Mouse (Mus musculus) lung, postnatal 10 days (tissue): ENCODE results near the gene Frmd7.

ENCODE experiments used
- DNase-seq: peaks from one replicate; pipeline ENCODE4 v3.0.0; 2021

Gene Frmd7

GRCm38 (mm10) chrX:50942610-50943009 lies at the start of gene Frmd7:
Frmd7 (minus strand) TSS chrX:50942710.
- DNase-seq = no peak

- DNase-seq = no peak
Observed at GRCm38 (mm10) chrX:50991324-50991723, 48.8 kb upstream of the Frmd7 start.

GRCm38 (mm10) chrX:50989940-50990339 lies 47.4 kb upstream of the Frmd7 start:
- DNase-seq = no peak

DNA sequence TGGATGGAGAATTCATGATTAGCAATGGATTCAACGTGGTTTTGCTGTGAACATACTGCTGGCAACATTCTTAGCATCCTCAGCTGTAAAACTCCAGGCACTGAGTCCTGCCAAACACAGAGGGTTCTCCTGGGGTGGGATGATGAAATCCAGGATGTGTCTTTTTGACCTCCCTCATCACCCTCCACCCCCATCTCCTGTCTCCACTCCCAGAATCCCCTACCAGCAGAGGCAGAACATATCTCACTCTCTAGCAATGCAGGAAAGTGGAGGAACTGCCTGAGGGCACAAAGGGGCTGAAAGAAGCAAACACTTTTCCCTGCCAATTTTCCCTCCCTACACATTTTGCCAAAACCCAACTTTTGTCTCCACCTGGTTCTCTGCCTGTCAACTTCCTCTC lies 46.1 kb upstream of the Frmd7 start:
- DNase-seq = no peak

DNA sequence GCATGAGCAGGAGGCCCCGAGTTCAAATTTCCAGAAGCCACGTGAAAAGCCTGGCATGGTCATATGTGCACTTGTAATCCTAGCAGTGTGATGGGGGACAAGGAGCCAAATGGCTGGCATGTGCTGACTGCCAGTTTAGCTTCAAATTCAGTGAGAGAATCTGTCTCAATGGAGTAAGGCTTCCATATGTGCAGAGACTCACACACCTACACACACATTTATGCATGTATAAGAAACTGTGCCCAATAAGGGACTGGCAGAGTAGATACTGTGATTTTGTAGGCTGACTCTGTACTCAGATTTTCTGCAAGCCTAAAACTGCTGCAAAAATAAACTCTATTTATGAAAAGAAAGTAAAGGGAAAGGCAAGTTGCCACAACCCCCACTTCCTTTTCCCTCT lies 35.9 kb upstream of the Frmd7 start:
- DNase-seq = no peak

DNA sequence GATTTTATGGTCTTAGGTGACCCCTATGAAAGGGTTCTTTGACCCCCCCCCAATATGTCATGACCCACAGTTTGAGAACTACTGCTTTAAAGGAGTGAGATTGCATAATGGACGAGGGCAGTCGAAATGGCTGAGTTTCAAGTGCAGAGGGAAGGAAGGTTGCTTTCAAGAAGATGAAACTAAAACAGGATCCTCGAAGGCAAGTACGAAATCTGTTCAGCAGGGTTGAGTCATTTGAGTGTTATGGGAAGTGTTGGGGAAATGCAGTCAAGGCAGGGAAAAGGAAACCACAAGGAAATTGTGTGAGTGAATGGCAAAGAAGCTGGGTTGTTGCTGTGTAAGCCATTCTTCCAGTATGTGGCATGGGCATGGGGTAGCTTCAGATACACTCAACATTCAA lies 29.6 kb upstream of the Frmd7 start:
- no peak for DNase-seq

DNA sequence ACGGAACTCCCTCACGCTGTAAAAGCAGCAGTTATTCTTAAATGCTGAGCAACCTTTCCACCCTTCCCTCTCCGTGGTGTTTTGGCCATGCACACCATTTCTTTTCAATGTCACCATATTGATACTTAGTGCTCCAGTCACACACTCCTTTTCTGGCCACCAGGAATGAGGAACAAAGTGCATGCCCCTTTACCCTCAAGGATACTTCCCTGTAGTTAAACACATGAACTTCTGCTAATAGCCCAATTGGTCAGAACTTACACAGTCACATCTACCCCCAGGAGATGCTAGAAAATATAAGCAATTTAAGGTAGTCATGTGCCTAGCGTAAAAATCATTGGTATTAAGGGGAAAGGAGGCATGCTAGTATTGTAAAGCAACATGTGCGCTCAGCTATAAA lies 27.4 kb upstream of the Frmd7 start:
- DNase-seq = no peak

DNA sequence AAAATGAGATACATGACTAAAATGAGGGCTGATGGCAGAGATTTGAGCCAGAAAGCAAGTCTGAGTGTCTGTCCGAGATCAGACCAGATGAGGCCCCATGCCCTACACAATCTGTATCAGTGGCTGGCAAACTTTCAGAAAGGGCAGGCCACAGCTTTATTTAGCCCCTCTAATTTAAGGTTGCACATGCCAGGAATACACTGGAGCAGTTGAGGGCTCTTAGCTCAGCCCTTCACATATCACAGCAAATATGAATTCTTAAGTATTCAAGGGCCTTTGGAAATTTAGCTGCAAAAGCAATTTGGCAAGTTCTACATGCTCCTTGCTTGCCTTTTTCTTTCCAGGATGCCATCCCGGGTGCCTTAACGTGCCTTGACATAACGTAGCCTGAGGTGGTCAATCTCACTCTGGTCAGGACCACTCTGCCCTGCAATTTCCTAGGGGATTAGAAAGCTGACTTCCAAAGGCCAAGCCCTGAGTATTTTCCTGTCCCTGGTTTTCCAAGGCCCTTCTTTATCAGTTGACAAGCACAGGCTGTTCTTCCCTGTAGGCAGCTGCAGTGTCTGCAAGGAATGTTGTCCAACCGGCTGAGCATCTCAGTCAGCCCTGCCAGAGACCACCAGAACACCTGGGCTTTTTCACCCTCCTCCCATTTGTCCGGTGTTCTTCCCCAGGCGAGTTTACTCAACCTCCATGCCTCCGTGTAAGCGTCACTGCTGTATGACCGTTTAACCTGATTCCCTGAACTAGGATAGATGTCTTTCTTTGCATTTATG lies 25.8 kb upstream of the Frmd7 start:
- peak; percentile 8 for DNase-seq

GRCm38 (mm10) chrX:50965157-50965556 lies 22.6 kb upstream of the Frmd7 start:
- no peak for DNase-seq

DNA sequence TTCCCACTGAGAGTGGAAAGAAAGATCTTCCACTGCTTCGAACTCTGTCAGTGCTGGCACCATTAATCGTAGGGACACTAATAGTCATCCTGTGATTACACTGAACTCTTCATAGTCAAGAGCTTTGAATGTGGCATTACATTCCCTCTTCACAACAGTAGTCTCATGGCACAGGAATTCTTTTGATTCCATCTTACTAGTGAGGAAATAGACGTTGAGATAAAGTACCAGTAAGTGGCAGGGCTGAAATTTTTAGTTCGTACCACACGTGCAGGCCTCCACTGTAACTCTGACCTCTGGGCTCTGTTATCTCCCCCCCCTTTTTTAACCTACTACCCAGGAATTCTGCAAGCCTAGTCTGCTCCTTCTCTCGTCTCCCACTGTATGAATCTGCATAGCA lies 20.4 kb upstream of the Frmd7 start:
- DNase-seq = no peak

DNA sequence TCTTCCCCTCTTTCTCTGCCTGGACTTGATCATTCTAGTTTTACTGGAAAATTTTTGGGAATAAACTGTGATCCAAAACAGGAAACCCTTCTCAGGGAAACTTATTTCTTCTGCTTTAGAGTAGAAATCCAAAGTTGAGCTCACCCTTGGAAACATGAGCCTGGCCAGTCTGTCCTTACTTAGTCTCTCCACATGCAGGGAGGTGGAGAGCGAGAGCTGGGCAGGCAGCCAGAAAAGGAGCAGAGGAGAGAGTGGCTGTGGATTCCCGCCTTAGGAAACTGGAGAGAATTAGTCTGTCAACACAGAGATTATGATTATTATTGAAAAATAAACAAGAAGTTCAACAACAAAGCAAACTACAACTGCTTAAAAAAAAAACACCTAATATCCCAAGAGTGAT lies 6.1 kb upstream of the Frmd7 start:
- peak; percentile 52 for DNase-seq

- DNase-seq = no peak
Observed at GRCm38 (mm10) chrX:50948116-50948515, 5.6 kb upstream of the Frmd7 start.

DNA sequence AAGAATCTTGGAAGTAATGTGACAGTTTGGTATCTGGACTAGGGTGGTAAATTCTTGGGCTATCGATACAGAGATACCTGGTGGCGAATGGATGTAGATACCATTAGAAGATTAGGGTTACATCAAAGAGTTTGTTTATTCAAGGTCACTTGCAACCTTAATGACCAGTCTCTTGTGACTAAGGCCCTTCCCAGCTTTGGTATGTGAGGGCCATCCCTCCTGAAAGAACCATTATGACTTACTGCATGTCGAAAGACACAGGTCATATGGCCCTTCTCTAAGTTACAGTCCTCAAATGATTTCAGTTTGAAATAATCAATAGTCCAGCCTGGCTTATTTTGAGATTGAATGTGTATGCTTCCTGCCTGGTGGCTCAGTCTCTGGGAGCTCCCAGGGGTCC lies 5.4 kb downstream of the Frmd7 start:
- no peak for DNase-seq

- DNase-seq = no peak
Observed at GRCm38 (mm10) chrX:50930309-50930708, 12.2 kb downstream of the Frmd7 start.

DNA sequence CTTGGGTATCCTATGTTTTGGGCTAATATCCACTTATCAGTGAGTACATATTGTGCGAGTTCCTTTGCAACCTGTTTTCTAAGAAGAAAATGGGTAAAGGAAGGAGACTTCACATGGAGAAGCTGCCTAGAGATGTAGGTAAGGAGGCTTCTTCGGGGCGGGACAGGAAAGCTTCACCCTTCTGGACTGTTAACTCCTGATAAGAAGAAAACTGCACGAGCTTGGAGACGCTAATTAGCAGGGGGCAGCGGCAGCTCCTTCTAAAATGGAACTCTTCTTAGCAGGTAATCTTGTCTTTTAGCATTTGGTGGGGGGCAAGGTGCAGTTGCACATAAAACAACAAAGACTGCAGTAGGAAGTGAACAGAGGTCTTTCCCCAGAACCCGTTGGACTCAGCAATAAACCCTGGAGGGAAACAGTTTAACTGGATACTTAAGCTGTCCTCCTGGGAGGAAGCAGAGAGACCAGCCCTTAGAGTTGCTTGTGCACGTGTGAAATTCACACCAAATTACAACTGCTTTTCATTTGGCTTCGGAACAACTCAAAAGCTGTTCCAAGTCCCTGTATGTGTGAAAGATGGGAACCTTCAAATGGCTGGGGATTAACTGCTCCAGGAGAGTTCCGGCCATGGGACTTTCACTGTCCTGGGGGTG lies 15.5 kb downstream of the Frmd7 start:
- no peak for DNase-seq

GRCm38 (mm10) chrX:50924629-50925364 lies 17.7 kb downstream of the Frmd7 start:
- DNase-seq = peak; percentile 22

- DNase-seq = no peak
Observed at GRCm38 (mm10) chrX:50918754-50919153, 23.8 kb downstream of the Frmd7 start.

- no peak for DNase-seq
Observed at GRCm38 (mm10) chrX:50917389-50917788, 25.1 kb downstream of the Frmd7 start.

DNA sequence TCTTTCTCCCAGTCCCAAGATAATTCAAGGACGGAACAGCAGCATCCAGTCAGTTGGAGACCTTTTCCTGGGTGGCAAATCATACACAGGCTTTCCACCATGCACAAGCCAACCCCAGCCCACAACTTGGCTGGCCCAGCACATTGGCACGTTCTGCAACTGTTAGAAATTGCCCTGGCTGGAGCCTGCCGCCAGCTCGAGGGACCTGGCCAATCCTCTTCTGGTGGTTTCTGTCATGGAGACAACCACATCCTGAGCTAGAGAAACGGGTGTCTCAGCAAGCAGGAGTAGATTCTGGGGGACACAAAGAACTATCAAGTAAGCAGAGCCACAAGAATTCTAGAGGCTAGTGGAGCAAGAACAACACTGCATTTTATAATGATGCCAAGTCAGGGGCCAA lies 32.6 kb downstream of the Frmd7 start:
- no peak for DNase-seq

DNA sequence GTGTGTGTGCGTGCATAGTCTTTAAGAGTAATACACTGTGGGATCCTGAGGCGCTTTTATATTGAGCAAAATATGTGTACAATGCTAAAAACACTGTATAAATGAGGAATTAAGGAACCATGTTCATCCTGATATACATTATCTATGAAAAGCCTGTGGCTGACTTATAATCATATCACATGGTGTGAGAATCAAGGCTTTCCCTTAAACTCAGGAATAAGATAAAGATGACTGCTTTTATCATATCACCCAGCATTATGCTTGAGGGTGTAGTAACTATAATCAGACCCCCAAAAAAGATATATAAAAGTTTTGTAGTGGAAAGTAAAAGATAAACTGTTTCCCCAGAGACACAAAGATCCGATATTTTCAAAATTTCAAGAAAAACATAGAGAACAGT lies 39.0 kb downstream of the Frmd7 start:
- DNase-seq = no peak

- DNase-seq = no peak
Observed at GRCm38 (mm10) chrX:50887999-50888398, 54.5 kb downstream of the Frmd7 start.

GRCm38 (mm10) chrX:50874246-50875002 lies 68.1 kb downstream of the Frmd7 start:
- DNase-seq = no peak

DNA sequence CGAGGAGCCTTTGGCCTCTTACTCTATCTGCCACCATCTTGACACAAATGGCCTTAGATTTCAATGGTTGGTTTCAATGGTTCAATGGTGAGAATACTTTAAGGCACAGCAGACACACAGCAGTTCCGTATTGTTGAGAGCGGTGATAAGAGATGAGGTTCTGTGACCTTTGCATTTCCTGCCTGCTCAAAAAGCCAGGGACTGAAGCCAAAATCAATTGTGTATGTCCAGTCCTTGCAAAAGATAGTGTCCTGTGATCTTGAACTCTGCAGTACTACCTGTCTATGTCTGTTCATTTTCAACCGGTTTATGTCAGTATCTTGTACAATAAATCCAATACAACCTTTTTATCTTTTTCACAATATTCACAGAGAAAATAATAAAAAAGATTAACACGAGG lies 77.8 kb downstream of the Frmd7 start:
- DNase-seq = no peak
